Mouse (Mus musculus): ENCODE results near the gene Angel2. TPM values are rescaled to one million over a fixed set of nuclear protein-coding genes. Genes with fewer than 3 reads are reported as not detected.

Gene Angel2
- total RNA-seq, 2 experiments from 2014 or later: 20.7 to 24.6 TPM

- peak; percentile 45 for DNase-seq
Observed at GRCm38 (mm10) chr1:190929010-190929695, 4.2 kb downstream of the Angel2 start.

- no peak for DNase-seq
Observed at GRCm38 (mm10) chr1:190930181-190930580, 5.3 kb downstream of the Angel2 start.

GRCm38 (mm10) chr1:190939803-190940202, 14.9 kb downstream of the Angel2 start:
- no peak for DNase-seq

GRCm38 (mm10) chr1:190944109-190944760, 19.3 kb downstream of the Angel2 start:
- DNase-seq: peak; percentile 65

DNA sequence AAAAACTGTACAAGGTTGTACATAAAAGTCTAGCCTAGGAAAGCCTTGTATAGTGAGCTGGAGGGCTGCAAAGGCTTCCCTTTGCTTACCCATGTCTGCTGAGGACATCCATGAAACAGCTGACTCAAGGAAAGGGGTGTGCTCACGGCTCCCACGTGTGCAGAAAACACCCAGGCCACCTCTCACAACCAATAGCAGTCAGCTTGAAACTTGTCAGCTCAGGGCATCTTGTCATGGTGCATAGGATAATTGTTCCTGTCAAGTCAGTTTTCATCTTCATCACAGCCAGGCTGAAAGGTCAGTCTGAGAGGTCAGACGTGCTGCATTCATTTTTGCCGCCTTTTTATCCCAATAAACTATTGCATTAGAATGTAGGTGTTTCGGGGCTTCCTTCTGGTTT, 23.1 kb downstream of the Angel2 start:
- no peak for DNase-seq

- DNase-seq: no peak
Observed at GRCm38 (mm10) chr1:190948439-190948838, 23.5 kb downstream of the Angel2 start.

DNA sequence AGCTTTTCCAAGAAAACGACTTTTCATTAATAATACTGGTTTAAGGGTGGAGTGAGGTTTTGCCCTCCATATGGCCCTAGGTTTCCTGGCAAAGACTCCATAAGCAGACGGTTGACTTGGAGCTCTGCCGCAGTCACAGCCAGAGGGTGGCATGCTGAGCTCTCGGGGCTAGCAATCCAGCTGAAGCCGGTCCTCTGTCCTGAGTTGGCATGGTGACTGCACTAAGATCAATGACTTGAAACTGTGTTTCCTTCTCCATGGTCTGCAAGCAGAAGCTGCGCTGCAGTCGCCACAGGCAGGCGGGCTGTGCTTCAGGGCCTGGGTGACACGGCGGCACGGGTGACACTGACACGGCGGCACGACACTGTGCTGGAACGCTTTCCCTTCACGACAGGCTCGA, 23.9 kb downstream of the Angel2 start:
- no peak for DNase-seq

- no peak for DNase-seq
Observed at GRCm38 (mm10) chr1:190951014-190951413, 26.1 kb downstream of the Angel2 start.

DNA sequence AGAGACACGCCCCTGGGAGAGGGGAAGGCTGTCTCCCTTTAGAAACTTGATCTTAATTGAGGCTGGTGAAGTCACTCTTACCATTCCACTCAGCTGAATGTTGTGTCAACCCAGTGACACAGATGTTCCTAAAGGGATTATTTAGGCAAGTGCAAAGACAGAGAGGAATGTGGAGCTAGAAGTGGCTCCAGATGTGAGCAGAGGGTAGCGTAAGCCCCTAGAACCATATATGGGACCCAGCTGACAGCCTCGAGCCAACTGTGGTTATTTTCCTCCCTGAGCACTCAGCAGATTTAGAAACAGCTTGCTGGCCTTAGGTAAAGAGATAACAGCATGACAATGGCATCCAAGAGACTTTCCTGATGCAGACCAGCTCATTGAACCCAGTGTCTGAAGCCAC, 28.1 kb downstream of the Angel2 start:
- no peak for DNase-seq

DNA sequence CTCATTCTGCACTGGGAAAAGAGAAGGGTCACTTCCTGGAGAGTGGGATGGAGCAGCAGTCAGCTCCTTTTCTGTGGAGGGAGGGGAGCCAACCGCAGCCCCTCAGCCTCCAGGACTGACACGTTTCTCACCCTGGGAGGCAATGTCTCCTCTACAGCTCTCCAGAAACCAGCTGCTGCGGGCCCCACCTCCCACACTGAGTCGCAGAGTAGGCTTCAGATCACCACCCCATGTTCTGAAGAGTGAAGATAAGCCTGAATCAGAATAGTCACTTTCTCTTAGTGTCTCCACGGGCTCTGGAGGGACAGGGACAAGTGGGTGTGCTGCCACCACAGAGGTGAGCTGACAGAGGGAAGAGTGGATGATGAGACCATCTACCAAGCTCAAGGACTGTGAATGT, 33.9 kb downstream of the Angel2 start:
- no peak for DNase-seq

DNA sequence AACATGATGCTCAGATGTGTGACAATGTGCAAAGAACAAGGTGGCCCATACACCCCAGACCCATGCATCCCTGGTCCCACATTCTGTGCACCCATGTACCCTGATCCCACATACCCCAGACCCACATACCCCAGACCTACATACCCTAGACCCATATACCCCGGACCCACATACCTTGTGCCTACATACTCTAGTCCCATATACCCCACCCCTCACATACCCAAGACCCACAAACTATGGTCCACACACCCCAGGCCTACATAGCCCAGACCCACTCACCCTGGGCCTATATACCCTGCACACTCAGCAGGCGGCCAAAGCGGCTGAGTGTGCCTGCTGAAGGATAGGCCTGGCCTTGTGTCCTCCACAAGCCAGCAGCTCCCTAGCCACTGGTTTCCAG, 37.8 kb downstream of the Angel2 start:
- no peak for DNase-seq

GRCm38 (mm10) chr1:190964992-190965780, 40.3 kb downstream of the Angel2 start:
- DNase-seq: no peak

DNA sequence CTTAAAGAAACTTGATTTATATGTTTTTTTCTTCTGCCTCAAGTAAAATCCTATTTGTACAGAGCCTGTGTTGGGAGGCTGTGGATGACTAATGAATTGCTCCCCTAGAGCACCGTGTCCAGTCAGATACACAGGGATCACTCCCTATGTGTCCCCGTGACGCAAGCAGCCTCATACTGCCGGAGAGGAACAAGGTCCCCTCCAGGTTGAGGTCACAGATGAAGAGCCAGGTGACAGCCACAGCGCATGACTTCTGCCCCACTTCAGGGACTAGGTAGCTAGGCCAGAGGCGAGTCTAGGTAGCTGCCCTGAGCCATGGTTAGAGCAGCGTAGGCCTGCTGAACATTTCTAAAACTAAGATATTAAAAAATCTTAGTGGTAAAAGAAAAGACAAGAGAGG, 43.1 kb downstream of the Angel2 start:
- no peak for DNase-seq

DNA sequence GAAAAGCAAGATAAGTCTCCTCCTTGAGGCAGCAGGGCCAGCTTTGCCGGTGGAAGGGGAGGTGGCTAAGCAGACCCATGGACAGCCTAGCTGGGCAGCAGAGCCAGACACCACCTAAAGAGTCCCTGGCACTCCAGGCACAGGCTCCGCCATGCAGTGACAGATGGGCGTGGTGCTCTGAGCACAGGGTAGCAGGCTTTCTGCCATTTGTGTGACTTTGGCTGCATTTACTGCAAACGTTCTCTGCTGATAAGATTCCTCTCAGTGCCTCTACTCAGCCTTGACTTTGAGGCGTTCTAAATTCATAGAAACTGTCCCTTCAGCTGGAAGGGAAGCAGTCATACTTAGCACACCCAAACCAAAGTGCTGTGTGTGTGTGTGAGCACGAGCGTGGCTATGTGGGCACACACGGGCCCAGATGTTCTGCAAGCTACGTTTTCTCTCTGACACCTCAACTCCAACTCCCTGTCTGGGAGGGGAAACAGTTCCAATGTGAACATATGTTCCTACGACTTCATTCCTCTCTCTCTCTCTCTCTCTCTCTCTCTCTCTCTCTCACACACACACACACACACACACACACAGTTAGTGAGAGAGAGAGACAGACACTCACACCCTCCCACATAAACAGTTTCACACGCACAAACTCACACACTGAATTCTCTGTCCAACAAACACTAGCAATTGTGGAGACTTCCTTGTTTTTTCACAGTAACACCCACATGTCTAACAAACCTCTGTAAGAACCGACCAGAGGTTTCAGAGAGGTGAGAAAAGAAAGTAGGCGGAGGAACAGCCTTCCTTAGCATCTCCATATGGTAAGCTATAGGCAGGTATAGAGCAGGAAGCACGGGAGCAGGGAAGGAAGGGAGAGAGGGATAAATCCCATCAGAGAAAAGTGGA, 47.0 kb downstream of the Angel2 start:
- DNase-seq: no peak

DNA sequence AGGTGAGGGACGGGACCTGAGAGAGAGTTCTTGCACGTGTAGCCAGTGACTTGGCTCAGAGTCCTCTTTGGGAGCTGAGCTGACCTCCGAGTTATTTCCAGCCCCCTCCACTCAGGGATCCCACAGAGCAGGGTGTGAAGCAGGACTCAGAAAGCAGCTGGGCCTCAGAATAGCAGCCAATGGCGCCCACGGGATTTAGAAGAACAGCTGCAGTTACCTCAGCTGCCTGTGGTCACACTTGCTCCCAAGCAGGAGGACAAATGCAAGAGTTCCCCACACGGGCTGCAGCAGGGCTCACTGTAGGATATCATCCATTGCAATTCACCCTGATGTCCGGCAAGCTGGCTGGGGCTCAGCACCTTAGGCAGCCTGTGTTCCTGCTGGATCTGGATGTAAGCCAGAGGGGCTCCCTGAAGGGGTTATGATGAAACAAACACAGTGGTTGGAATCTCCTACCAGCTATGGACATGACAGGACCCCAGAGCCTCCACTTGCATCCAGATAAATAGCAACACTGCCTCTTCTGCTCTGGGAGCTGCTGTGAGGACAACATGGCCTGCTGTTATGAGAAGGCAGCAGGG, 47.8 kb downstream of the Angel2 start:
- DNase-seq: peak; percentile 75

GRCm38 (mm10) chr1:190974191-190974590, 49.3 kb downstream of the Angel2 start:
- DNase-seq: no peak

GRCm38 (mm10) chr1:190974833-190975232, 49.9 kb downstream of the Angel2 start:
- no peak for DNase-seq

DNA sequence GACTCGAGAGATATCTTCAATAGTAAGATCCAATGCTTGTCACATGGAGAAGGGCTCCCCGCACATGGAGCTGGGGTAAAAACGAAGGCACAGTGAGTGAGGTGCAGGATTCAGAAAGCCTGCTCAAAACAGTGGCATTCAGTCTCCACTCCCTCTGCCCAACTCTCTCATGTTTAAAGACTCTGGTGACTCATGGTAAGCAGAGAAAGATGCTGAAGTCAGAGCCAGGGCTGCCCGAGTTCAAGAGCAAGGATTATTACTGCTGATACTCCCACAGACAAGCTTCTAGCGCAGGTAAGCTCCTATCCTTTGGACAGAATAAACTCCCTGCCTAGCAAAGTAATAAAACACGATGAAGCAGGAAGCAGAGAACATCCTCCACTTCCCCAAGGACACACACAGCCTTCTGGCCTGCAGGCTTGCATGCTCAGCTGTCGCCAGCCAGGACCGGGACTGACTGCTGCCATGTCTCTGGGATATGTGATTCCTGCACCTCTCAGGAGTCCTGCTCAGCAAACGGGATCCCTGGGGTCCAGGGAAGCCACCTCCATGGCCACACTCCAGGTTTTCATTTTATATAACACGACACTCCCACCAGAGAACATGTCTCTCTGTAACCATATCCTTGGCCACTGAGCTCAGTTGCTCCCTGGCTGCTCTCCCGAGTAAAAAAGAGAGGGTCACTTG, 52.1 kb downstream of the Angel2 start:
- DNase-seq: peak; percentile 28

- DNase-seq: no peak
Observed at GRCm38 (mm10) chr1:190978001-190978400, 53.1 kb downstream of the Angel2 start.

DNA sequence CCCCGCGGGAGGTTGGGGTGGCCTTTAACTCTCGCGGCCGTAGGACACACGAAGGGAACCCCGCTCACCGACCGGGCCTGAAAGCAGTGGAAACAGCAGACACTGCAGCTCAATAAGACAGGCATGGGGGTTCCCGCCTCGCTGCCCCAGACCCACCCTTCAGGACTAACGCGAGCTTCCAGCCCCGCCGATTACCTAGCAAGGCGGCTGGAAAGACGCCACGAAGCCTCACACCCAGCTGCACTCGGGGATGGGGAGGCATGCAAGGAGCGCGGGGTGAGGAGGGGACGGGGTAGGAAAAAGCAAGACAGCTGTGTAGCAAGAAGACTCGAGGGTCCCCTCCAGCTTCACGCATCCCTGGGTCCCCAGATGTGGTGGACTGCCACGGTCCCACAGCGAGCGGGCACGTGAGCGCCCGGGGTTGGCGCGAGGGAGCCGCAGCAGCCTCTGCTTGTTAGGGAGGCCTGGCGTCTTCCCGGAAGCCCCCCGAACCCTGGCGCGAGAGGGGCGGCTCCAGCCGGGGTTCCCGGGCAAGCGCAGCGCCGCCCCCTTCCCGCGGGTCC, 53.7 kb downstream of the Angel2 start:
- DNase-seq: no peak

- DNase-seq: peak; percentile 83
Observed at GRCm38 (mm10) chr1:190979100-190979563, 54.2 kb downstream of the Angel2 start, which contains the start of gene Vash2. Gene Vash2 (minus strand): TSS chr1:190979296.
